Mouse (Mus musculus) cerebellum, adult 9-11 months (tissue): ENCODE data around the gene F2rl3.

Experiments used
- DNase-seq: peaks from one replicate; pipeline ENCODE4 v3.0.0; 2022

The F2rl3 gene

GRCm38 (mm10) chr8:72766777-72767176 is 5.1 kb downstream of the F2rl3 start:
- no peak for DNase-seq

GRCm38 (mm10) chr8:72777797-72778196 is 16.1 kb downstream of the F2rl3 start:
- DNase-seq = no peak

DNA sequence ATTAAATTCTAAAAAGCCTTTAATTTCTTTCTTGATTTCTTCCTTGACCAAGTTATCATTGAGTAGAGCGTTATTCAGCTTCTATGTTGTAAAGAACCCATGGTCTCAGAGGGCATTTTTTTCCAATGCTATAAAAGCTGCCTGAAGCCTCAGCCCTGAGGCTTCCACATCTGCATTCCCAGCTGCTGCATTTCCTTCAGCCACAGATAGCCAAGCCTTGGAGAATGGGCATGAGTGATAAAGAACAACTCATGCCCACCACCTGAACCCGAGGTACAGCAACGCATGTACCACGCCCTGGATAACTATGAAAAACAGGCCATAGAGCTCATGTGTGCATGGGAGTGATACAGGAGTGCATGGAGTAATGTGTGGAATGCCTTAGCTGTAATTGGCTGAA is 19.0 kb downstream of the F2rl3 start:
- DNase-seq = no peak

GRCm38 (mm10) chr8:72801583-72801982 is 39.9 kb downstream of the F2rl3 start:
- no peak for DNase-seq

DNA sequence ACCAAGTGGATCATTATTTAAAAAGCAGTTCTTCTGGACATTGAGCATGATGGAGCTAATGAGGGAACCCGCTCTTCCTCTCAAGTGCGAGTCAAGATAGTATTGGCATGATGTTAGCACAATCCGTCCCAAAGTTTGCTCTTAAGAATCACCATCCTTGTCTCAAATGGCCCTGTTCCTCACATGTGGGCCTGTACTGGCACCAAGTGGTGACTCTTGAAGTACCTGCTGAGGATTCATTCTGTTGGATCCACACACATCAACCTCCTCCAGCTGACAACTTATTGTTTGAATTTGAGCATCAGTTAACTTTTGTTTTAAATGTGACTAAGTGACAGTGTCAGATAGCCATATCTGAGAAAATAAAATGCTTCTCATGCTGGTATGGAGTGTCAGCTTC is 51.0 kb downstream of the F2rl3 start:
- no peak for DNase-seq
